Mouse (Mus musculus): Measurements from ENCODE around the gene Rhbdl1. TPM values are rescaled to one million over a fixed set of nuclear protein-coding genes. Genes with fewer than 3 reads are reported as not detected.

The Rhbdl1 gene
- 6.5 and 12.9 TPM in 2 replicates for polyA plus RNA-seq (2012; rRNA removed; ENCODE audit: low replicate concordance)

GRCm38 (mm10) chr17:25837076-25837410, at the start of gene Rhbdl1:
Rhbdl1 (minus strand) TSS chr17:25837295.

GRCm38 (mm10) chr17:25880196-25880910, 43.3 kb upstream of the Rhbdl1 start, which contains the start of gene Wfikkn1:
Wfikkn1 (minus strand) TSS chr17:25880858.

GRCm38 (mm10) chr17:25874721-25875170, 37.7 kb upstream of the Rhbdl1 start, which contains the start of gene Mettl26:
Mettl26 (plus strand) TSS chr17:25875074.

GRCm38 (mm10) chr17:25868601-25869191, 31.6 kb upstream of the Rhbdl1 start, which contains the start of gene Mcrip2:
Mcrip2 (minus strand) TSS chr17:25868764.

GRCm38 (mm10) chr17:25860832-25861703, 24.0 kb upstream of the Rhbdl1 start, which contains the start of gene Wdr90:
Wdr90 (minus strand) TSS chr17:25861501.

GRCm38 (mm10) chr17:25844396-25844901, 7.4 kb upstream of the Rhbdl1 start, which contains the start of gene Rhot2:
Rhot2 (minus strand) TSS chr17:25844851.

GRCm38 (mm10) chr17:25841117-25841880, 4.2 kb upstream of the Rhbdl1 start, which contains the start of gene Gm20683:
Gm20683 (minus strand) TSS chr17:25841763.

GRCm38 (mm10) chr17:25833291-25833663, 3.8 kb downstream of the Rhbdl1 start, which contains the start of gene Stub1:
Stub1 (minus strand) TSS chr17:25833404.

GRCm38 (mm10) chr17:25828712-25829557, 8.2 kb downstream of the Rhbdl1 start, which contains the start of gene Jmjd8:
Jmjd8 (plus strand) TSS chr17:25828867.

GRCm38 (mm10) chr17:25823452-25823851, 13.6 kb downstream of the Rhbdl1 start, which contains the start of gene Wdr24:
Wdr24 (plus strand) TSS chr17:25823627.

GRCm38 (mm10) chr17:25808789-25809605, 28.1 kb downstream of the Rhbdl1 start, which contains the start of gene Fbxl16:
Fbxl16 (plus strand) TSS chr17:25809085.

GRCm38 (mm10) chr17:25796951-25797369, 40.1 kb downstream of the Rhbdl1 start, which contains the start of gene Metrn:
Metrn (minus strand) TSS chr17:25797136.

GRCm38 (mm10) chr17:25795609-25796092, 41.4 kb downstream of the Rhbdl1 start, which contains the start of gene AC134908.4:
AC134908.4 (minus strand) TSS chr17:25795659.

GRCm38 (mm10) chr17:25792615-25793014, 44.5 kb downstream of the Rhbdl1 start, which contains the start of gene Fam173a:
Fam173a (minus strand) TSS chr17:25792901.

GRCm38 (mm10) chr17:25786280-25786679, 50.8 kb downstream of the Rhbdl1 start, which contains the start of gene Ccdc78:
Ccdc78 (plus strand) TSS chr17:25786580.

GRCm38 (mm10) chr17:25785281-25785745, 51.8 kb downstream of the Rhbdl1 start, which contains the start of gene Haghl:
Haghl (minus strand) TSS chr17:25785673.

Measured in duodenum, adult 2 months (tissue).